In the genomic region with DNA sequence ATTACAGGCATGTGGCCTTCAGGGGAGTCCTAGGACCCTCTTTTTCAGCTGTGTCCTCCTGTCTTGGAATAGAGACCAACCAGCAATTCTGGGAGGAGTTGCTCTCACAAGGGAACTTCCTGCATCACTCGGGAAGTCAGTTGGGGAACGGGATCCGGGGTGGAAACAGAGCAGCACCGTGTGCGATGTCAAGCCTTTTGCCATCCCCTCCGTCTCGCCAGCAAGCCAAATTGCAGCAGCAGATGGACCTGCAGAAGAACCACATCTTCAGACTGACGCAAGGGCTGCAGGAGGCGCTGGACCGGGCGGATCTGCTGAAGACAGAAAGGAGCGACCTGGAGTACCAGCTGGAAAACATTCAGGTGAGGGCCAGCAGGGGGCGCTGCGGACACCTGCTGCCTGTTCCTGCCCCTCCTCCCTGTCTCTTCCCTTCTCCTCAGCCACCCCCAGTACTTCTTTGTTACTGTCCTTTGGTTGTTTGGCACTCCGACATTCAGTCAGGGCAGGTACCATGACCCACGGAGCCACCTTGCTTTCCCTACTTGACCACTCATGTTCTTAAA, we compare ENCODE assay signal across 8 mouse cellular contexts. TPM values are rescaled to one million over a fixed set of nuclear protein-coding genes. Genes with fewer than 3 reads are reported as not detected.
DNase-seq lines count a peak whose midpoint lies in the region; ATAC-seq and TF ChIP-seq lines count a peak whose summit lies in the region.

No protein-coding gene starts in this region.

- peak; percentile 29 for DNase-seq in forebrain, embryonic 10.5 days (ENCODE audit: extremely low spot score, low spot score)
- no peak for DNase-seq in forebrain, embryonic 14.5 days (ENCODE audit: low spot score)
- DNase-seq in testis, postnatal 14 days (ENCODE audit: low spot score), result no peak
- peak; percentile 45 to 57 for DNase-seq in lung, postnatal 4 days
- no peak for DNase-seq in left cerebral cortex, adult 8-10 months (ENCODE audit: low spot score in 2 of 2)
- DNase-seq in layer of hippocampus, adult 9-10 months (ENCODE audit: low spot score), result no peak

- WGBS in forebrain, embryonic 10.5 days, result 57% methylated on average over 16 of the region's 16 CpGs
- whole genome bisulfite sequencing in forebrain, embryonic 14.5 days, result 62% methylated on average over 14 of the region's 16 CpGs

- H3K4me2 ChIP-seq in forebrain, embryonic 14.5 days (ENCODE audit: low read length), result no peak overlapping the region

- H3K27ac ChIP-seq in forebrain, embryonic 10.5 days, result no peak overlapping the region
- H3K27ac ChIP-seq in forebrain, embryonic 14.5 days (ENCODE audit: low read depth, low read length), result no peak overlapping the region
- no peak overlapping the region for H3K27ac ChIP-seq in testis, adult 2 months (ENCODE audit: control insufficient read depth, insufficient read depth, low read depth, low read length)

- ATAC-seq in forebrain, embryonic 14.5 days, result no peak
- 0 out of 2 replicates have a peak, but pooled peaks have one; percentile 18 for ATAC-seq in erythroid progenitor cell, adult 5-6 weeks (replicated peaks; ENCODE audit: low FRiP score, poor library complexity, severe bottlenecking)

- no peak overlapping the region for H3K4me3 ChIP-seq in forebrain, embryonic 10.5 days
- no peak overlapping the region for H3K4me3 ChIP-seq in forebrain, embryonic 14.5 days (ENCODE audit: low read depth, low read length)
- no peak overlapping the region for H3K4me3 ChIP-seq in testis, adult 2 months (ENCODE audit: control insufficient read depth, low read depth, low read length)

- peaks cover 95% of the 10 kb centered on the region for H3K36me3 ChIP-seq in forebrain, embryonic 10.5 days (replicated peaks)
- H3K36me3 ChIP-seq in forebrain, embryonic 14.5 days (ENCODE audit: control insufficient read depth, insufficient read depth, low read length), result peaks cover 39% of the 10 kb centered on the region
- peaks cover 1% of the 10 kb centered on the region; the same call in 1 of the 2 replicates for H3K36me3 ChIP-seq in testis, adult 2 months (ENCODE audit: control insufficient read depth, insufficient read depth, low read length)

- no peak for TF ChIP-seq POLR2A in testis, adult 2 months (IDR thresholded peaks at IDR 0.05; ENCODE audit: control insufficient read depth, low read depth, low read length)

- no peak overlapping the region for H3K9ac ChIP-seq in forebrain, embryonic 14.5 days (ENCODE audit: low read length)

- TF ChIP-seq CTCF in testis, adult 2 months (IDR thresholded peaks at IDR 0.05; ENCODE audit: control insufficient read depth, insufficient read depth, insufficient replicate concordance, low read depth, low read length), result peak; percentile 73; the same call in 1 of the 2 replicates

- H3K27me3 ChIP-seq in forebrain, embryonic 10.5 days (ENCODE audit: poor library complexity, severe bottlenecking), result no peaks in the 10 kb centered on the region
- H3K27me3 ChIP-seq in forebrain, embryonic 14.5 days (replicated peaks; ENCODE audit: control insufficient read depth, insufficient read depth, low read length), result no peaks in the 10 kb centered on the region
- no peaks in the 10 kb centered on the region for H3K27me3 ChIP-seq in testis, adult 2 months (ENCODE audit: control insufficient read depth, insufficient read depth, low read length)

- peaks cover 8% of the 10 kb centered on the region for H3K4me1 ChIP-seq in forebrain, embryonic 10.5 days
- no peaks in the 10 kb centered on the region for H3K4me1 ChIP-seq in forebrain, embryonic 14.5 days (ENCODE audit: control insufficient read depth, insufficient read depth, low read length)
- H3K4me1 ChIP-seq in testis, adult 2 months (ENCODE audit: control insufficient read depth, insufficient read depth, low read length), result no peaks in the 10 kb centered on the region

- no peaks in the 10 kb centered on the region for H3K9me3 ChIP-seq in forebrain, embryonic 10.5 days
- no peaks in the 10 kb centered on the region for H3K9me3 ChIP-seq in forebrain, embryonic 14.5 days (replicated peaks; ENCODE audit: control insufficient read depth, low read length)

RNA-seq across cellular contexts. Expression of a gene that starts 45.1 kb away (rescaled TPM):
- polyA plus RNA-seq in forebrain, embryonic 10.5 days (2016; fragmentation: Nextera tagmentation; extraction: Ambion mirVana), result 74.9 and 77.5 TPM in 2 replicates
- 44.1 and 52.1 TPM in 2 replicates for polyA plus RNA-seq in forebrain, embryonic 14.5 days (2014; fragmentation: Nextera tagmentation; extraction: Ambion mirVana)
- polyA plus RNA-seq in testis, adult 2 months (2012; rRNA removed), result 10.5 and 13.3 TPM in 2 replicates
- 152 and 176 TPM in 2 replicates for total RNA-seq in erythroid progenitor cell, adult 5-6 weeks (2015; ENCODE audit: low replicate concordance)
- 73.6 and 102 TPM in 2 replicates for total RNA-seq in erythroid progenitor cell, adult 5-6 weeks (2017; ENCODE audit: low replicate concordance)
- 10 to 100 TPM; 23.8 to 31.5 (median 28.7) TPM for total RNA-seq in left cerebral cortex, adult 8-10 months (2022)

Comparison
In these comparisons a context has a peak if more than half of its experiments do, and no peak if none do; other contexts are left out.
1. DNase-seq: peak in forebrain, embryonic 10.5 days (single experiment) and lung, postnatal 4 days (2 of 2); none in forebrain, embryonic 14.5 days (single experiment), testis, postnatal 14 days (single experiment), left cerebral cortex, adult 8-10 months (0 of 2) and layer of hippocampus, adult 9-10 months (single experiment).